Mouse (Mus musculus) myocyte (in vitro differentiated cells): ENCODE measurements around the gene Ncapg. TPM values are rescaled to one million over a fixed set of nuclear protein-coding genes. Genes with fewer than 3 reads are reported as not detected.
"Not testable (repeated sequence)": the region's sequence is repeated elsewhere in the genome, so short reads cannot be mapped to it uniquely, and the experiment has no call there.

Source experiments
- H3K27me3 ChIP-seq: one replicate; pipeline ENCODE4 v1.6.1; 2011; ENCODE audit not compliant: control insufficient read depth, insufficient read depth, insufficient read length
- H3K36me3 ChIP-seq: one replicate; pipeline ENCODE4 v1.6.1; 2011; ENCODE audit not compliant: control insufficient read depth, insufficient read depth
- H3K4me2 ChIP-seq: one replicate; pipeline ENCODE4 v1.6.1; 2011; ENCODE audit warnings: low read depth, control low read depth
- H3K4me3 ChIP-seq: one replicate; pipeline ENCODE4 v1.5.1; 2011; ENCODE audit warnings: mild to moderate bottlenecking, control low read depth, moderate library complexity
- H3K79me2 ChIP-seq: one replicate; pipeline ENCODE4 v1.6.1; 2011; ENCODE audit not compliant: control insufficient read depth, insufficient read depth
- H3ac ChIP-seq: one replicate; pipeline ENCODE4 v1.6.1; 2011; ENCODE audit not compliant: control insufficient read depth, insufficient read length
- CEBPB ChIP-seq: IDR thresholded peaks from 2 replicates; pipeline ENCODE4 v1.6.1; 2011; ENCODE audit warnings: mild to moderate bottlenecking, moderate library complexity; ENCODE audit not compliant: poor library complexity, insufficient read depth, severe bottlenecking
- E2F4 ChIP-seq: IDR thresholded peaks from one replicate; pipeline ENCODE4 v1.6.1; 2011; ENCODE audit warnings: mild to moderate bottlenecking, control low read depth, moderate library complexity; ENCODE audit not compliant: insufficient read depth
- MAX ChIP-seq: IDR thresholded peaks from one replicate; pipeline ENCODE4 v1.6.1; 2011; ENCODE audit warnings: low read depth, mild to moderate bottlenecking, control low read depth
- MYOD1 ChIP-seq, 3 experiments: IDR thresholded peaks; one replicate each; pipeline ENCODE4 v1.6.1; 2011; ENCODE audit warnings: control low read depth in 2 of 3, low read depth in 2 of 3, mild to moderate bottlenecking in 2 of 3, moderate library complexity in 1 of 3; ENCODE audit not compliant: insufficient read length in 2 of 3, control insufficient read depth in 1 of 3
- MYOG ChIP-seq, 3 experiments: IDR thresholded peaks; one replicate each; pipeline ENCODE4 v1.6.1; 2011; ENCODE audit warnings: control low read depth in 2 of 3, low read depth in 2 of 3, mild to moderate bottlenecking in 2 of 3; ENCODE audit not compliant: insufficient read length in 2 of 3, control insufficient read depth in 1 of 3, insufficient read depth in 1 of 3
- POLR2A ChIP-seq: IDR thresholded peaks from one replicate; pipeline ENCODE4 v1.6.1; 2011; ENCODE audit warnings: low read depth, mild to moderate bottlenecking, control low read depth, moderate library complexity; ENCODE audit not compliant: insufficient read length
- POLR2AphosphoS2 ChIP-seq: IDR thresholded peaks from one replicate; pipeline ENCODE4 v1.6.1; 2011; ENCODE audit warnings: low read depth, control low read depth; ENCODE audit not compliant: insufficient read length
- REST ChIP-seq: IDR thresholded peaks from one replicate; pipeline ENCODE4 v1.6.1; 2011; ENCODE audit warnings: mild to moderate bottlenecking, control low read depth, moderate library complexity; ENCODE audit not compliant: insufficient read depth, insufficient read length
- SRF ChIP-seq: IDR thresholded peaks from one replicate; pipeline ENCODE4 v1.6.1; 2011; ENCODE audit warnings: low read depth; ENCODE audit not compliant: control insufficient read depth, insufficient read length
- TCF12 ChIP-seq: IDR thresholded peaks from one replicate; pipeline ENCODE4 v1.6.1; 2011; ENCODE audit warnings: mild to moderate bottlenecking, control low read depth; ENCODE audit not compliant: poor library complexity, insufficient read depth, severe bottlenecking
- TCF3 ChIP-seq: IDR thresholded peaks from one replicate; pipeline ENCODE4 v1.6.1; 2011; ENCODE audit warnings: low read depth, control low read depth; ENCODE audit not compliant: insufficient read length
- USF1 ChIP-seq: IDR thresholded peaks from one replicate; pipeline ENCODE4 v1.6.1; 2011; ENCODE audit warnings: low read depth, mild to moderate bottlenecking, control low read depth, moderate library complexity
- polyA plus RNA-seq: library from polyadenylated mRNA; unstranded; fragments of >200 nt; fragmentation: generic; extraction: Trizol; gene quantifications from one replicate; pipeline ENCODE4 v1.2.1, GENCODE M21; 2012; ENCODE audit warnings: missing spikeins

Gene Ncapg
- polyA plus RNA-seq, 1 experiment: 6.3 TPM

- H3K27me3 ChIP-seq: peaks cover 8% of the 10 kb centered on the region
- H3K4me3 ChIP-seq: no peak within 1 kb of the TSS
These were observed 30.7 kb upstream of the Ncapg start, which contains the start of gene Fam184b for GRCm38 (mm10) chr5:45638806-45639714. Gene Fam184b (minus strand): TSS chr5:45639614.

DNA sequence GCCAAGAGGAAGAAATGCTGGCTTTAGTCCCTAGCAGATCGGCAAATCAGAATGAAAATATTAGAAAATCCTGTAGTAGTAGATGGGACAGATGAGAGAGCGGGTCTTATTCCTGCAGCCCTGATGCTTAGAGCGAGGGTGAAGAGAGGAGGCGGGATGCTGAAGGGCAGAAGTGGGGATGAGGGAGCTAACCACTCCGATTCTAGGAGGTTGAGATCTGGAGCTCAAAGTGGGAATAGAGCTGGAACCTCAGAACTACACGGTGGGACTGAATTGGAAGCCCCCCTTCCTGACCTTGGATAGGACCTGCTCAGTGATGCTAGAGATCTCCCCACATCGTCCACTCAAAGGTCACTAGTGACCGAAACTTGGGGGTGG lies 30.0 kb upstream of the Ncapg start:
- peaks cover 8% of the 10 kb centered on the region for H3K27me3 ChIP-seq
- H3K79me2 ChIP-seq: no peaks in the 10 kb centered on the region
- no peak overlapping the region for H3K4me2 ChIP-seq
- TF ChIP-seq MAX: no peak
- TF ChIP-seq MYOG (IDR thresholded peaks at IDR 0.05; ENCODE audit: control insufficient read depth in 1 of 3, insufficient read depth in 1 of 3, insufficient read length in 2 of 3, low read depth in 2 of 3): no peak
- no peak for TF ChIP-seq REST
- TF ChIP-seq CEBPB: no peak
- no peak for TF ChIP-seq SRF
- TF ChIP-seq POLR2AphosphoS2: no peak
- no peak for TF ChIP-seq MYOD1 (IDR thresholded peaks at IDR 0.05; ENCODE audit: control insufficient read depth in 1 of 3, insufficient read length in 2 of 3, low read depth in 2 of 3)
- no peak for TF ChIP-seq E2F4
- TF ChIP-seq TCF12: no peak
- no peak for TF ChIP-seq TCF3
- TF ChIP-seq POLR2A: no peak
- no peak for TF ChIP-seq USF1
- H3K36me3 ChIP-seq: no peaks in the 10 kb centered on the region
- H3K4me3 ChIP-seq: no peak overlapping the region
- no peak overlapping the region for H3ac ChIP-seq

More at GRCm38 (mm10) chr5:45638806-45639714, 30.7 kb upstream of the Ncapg start, which contains the start of gene Fam184b:
- TF ChIP-seq REST: no peak
- no peak for TF ChIP-seq E2F4
- TF ChIP-seq CEBPB: no peak
- Histone ChIP-seq H3K79me2 (no peaks in the 10 kb centered on the region), H3K4me2 (peak within 1 kb of the TSS; percentile 24), H3K36me3 (no peaks in the 10 kb centered on the region), H3ac (no peak within 1 kb of the TSS)

DNA sequence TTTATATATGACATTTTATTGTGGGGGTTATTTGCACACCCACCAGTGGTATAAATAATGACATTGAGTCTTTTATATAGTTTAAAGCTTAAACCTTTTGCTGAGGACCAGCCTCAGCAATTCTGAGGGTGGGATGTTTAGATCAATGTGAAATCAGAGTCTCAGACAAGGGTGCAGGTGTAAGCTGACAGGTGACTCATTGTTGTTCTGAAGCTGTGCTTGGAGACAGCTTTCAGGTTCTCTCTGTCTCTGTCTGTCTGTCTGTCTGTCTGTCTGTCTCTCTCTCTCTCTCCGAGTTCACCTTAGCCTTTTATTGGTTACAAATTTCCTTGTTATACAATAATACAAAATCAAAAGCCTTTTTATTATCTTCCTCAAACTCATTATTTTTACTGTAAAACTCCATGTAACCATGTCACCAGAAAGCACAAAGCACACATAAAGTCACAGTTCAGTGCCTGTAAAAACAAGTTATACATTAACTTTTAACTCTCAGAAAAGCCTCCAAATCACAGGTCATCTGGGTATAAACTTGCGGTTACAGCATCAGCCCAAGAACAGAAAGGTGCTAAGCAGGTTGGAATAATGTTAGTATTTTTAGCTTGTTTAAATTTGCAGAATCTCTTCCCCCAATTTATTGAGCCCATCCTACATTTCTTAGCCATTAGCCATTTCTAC lies 18.6 kb upstream of the Ncapg start:
- no peaks in the 10 kb centered on the region for H3K79me2 ChIP-seq
- no peak overlapping the region for H3K4me3 ChIP-seq
- TF ChIP-seq TCF3 (no peak), POLR2A (no peak), SRF (no peak), REST (no peak), POLR2AphosphoS2 (no peak), CEBPB (no peak), MYOD1 (IDR thresholded peaks at IDR 0.05; ENCODE audit: control insufficient read depth in 1 of 3, insufficient read length in 2 of 3, low read depth in 2 of 3) (no peak), E2F4 (no peak), MYOG (IDR thresholded peaks at IDR 0.05; ENCODE audit: control insufficient read depth in 1 of 3, insufficient read depth in 1 of 3, insufficient read length in 2 of 3, low read depth in 2 of 3) (no peak), TCF12 (no peak), USF1 (no peak)
- H3ac ChIP-seq: no peak overlapping the region
- H3K36me3 ChIP-seq: no peaks in the 10 kb centered on the region
- H3K4me2 ChIP-seq: no peak overlapping the region
- no peaks in the 10 kb centered on the region for H3K27me3 ChIP-seq

DNA sequence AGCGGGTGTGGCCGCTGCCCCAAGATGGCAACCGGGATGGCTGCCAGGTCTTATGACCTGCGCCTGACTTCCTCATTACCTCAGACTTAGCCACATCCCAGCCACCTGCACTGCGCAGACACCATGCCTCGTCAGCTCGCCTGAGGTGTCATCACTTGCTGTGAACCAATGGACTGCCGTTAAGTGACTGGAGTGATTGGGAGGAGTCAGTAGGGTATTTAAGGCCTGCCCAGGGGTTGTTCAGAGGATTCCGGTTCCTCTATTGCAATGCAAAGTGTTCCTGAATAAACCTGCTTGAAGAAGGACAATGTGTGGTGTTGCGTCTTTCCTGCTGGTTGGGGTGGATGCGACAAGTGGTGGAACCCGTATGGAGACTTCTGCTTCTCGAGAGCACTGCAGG lies 11.3 kb upstream of the Ncapg start:
- H3K79me2 ChIP-seq, H3K27me3 ChIP-seq, H3K4me3 ChIP-seq, H3K4me2 ChIP-seq, H3K36me3 ChIP-seq, H3ac ChIP-seq: not testable (repeated sequence)

DNA sequence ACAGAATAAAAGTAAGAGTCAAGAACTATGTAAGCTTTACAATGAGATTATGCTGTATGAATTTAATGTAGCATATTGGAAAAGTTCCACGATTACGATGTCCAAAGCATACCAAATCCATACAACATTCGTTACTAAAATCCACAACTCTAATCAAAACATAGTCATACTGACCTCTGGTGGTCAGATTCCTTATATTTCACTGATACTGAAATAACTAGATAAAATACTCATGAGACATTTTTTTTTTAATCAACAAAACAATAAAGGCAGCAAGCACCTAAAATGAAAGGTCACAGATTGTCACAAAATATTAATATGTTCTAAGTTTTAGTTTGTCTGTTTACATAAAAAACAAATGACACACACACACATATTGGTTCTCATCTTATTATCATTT lies 1.4 kb upstream of the Ncapg start:
- peak overlapping the region; percentile 78 for H3K4me3 ChIP-seq
- no peaks in the 10 kb centered on the region for H3K36me3 ChIP-seq
- peak overlapping the region; percentile 97 for H3K4me2 ChIP-seq
- peaks cover 14% of the 10 kb centered on the region for H3K79me2 ChIP-seq
- no peak overlapping the region for H3ac ChIP-seq
- no peaks in the 10 kb centered on the region for H3K27me3 ChIP-seq
- TF ChIP-seq MYOG (IDR thresholded peaks at IDR 0.05; ENCODE audit: control insufficient read depth in 1 of 3, insufficient read depth in 1 of 3, insufficient read length in 2 of 3, low read depth in 2 of 3): no peak
- TF ChIP-seq TCF3: no peak
- TF ChIP-seq E2F4: no peak
- TF ChIP-seq POLR2A: no peak
- TF ChIP-seq REST: no peak
- no peak for TF ChIP-seq SRF
- no peak for TF ChIP-seq MYOD1 (IDR thresholded peaks at IDR 0.05; ENCODE audit: control insufficient read depth in 1 of 3, insufficient read length in 2 of 3, low read depth in 2 of 3)
- TF ChIP-seq MAX: no peak
- no peak for TF ChIP-seq TCF12
- TF ChIP-seq CEBPB: no peak
- TF ChIP-seq POLR2AphosphoS2: no peak
- TF ChIP-seq USF1: no peak
